ENCODE assay signal across 18 mouse cellular contexts in genomic region chr13:117127116-117127728, GRCm38 (mm10).
DNase-seq lines count a peak whose midpoint lies in the region; ATAC-seq and TF ChIP-seq lines count a peak whose summit lies in the region.
"Had no signal": no experiment of that assay in that cellular context is flagged by ENCODE, and none has a peak within 500 bp of the region (broad histone marks: within the 10 kb centered on the region; RNA-seq: fewer than 3 reads in every experiment).

No protein-coding gene starts in this region.

- no peaks in the 10 kb centered on the region for H3K79me2 ChIP-seq in CH12.LX (replicated peaks; ENCODE audit: control insufficient read depth, extremely low read depth, insufficient read depth, poor library complexity, severe bottlenecking)

- no peak for TF ChIP-seq CTCF in lung, embryonic 14.5 days (IDR thresholded peaks at IDR 0.05; ENCODE audit: low read depth)
- no peak for TF ChIP-seq CTCF in CH12.LX (conservative IDR thresholded peaks at IDR 0.05 in 1 of 2, IDR thresholded peaks at IDR 0.05 in 1 of 2; ENCODE audit: low read depth in 2 of 2, low read length in 2 of 2)

- in situ Hi-C loops in CH12.LX (cut with MboI; ENCODE audit: low pct_ligation_motif_present, low pct_unique_long_range_greater_than_20kb, low sequenced_read_pairs): no loop called here

- TF ChIP-seq RAD21 in CH12.LX (IDR thresholded peaks at IDR 0.05; ENCODE audit: low read depth, low read length): no peak

- dilution Hi-C loops in CH12.LX (cut with MboI; ENCODE audit: extremely low pct_ligation_motif_present, extremely low pct_unique_long_range_greater_than_20kb, low sequenced_read_pairs): no loop called here

- no peak overlapping the region for H3K9ac ChIP-seq in lung, embryonic 14.5 days
- no peak overlapping the region for H3K9ac ChIP-seq in CH12.LX (ENCODE audit: insufficient read depth, low read depth)
- no peak overlapping the region for H3K9ac ChIP-seq in midbrain, embryonic 16.5 days (ENCODE audit: low read depth, low read length)
- H3K9ac ChIP-seq: embryonic facial prominence, embryonic 13.5 days; forebrain, embryonic 15.5 days; limb, embryonic 12.5 days; liver, embryonic 13.5 days had no signal

- no peaks in the 10 kb centered on the region for H3K4me1 ChIP-seq in lung, embryonic 14.5 days (ENCODE audit: insufficient read depth)
- peaks cover 0 to 3% of the 10 kb centered on the region in 2 experiments; a peak in 2 of 4 replicates for H3K4me1 ChIP-seq in CH12.LX (ENCODE audit: control insufficient read depth in 1 of 2, insufficient read depth in 2 of 2)
- no peaks in the 10 kb centered on the region for H3K4me1 ChIP-seq in midbrain, embryonic 16.5 days (ENCODE audit: control insufficient read depth, insufficient read depth, low read length)
- H3K4me1 ChIP-seq: embryonic facial prominence, embryonic 13.5 days; forebrain, embryonic 15.5 days; limb, embryonic 12.5 days; liver, embryonic 13.5 days had no signal

- H3K4me3 ChIP-seq in lung, embryonic 14.5 days (ENCODE audit: low read depth, low read length): no peak overlapping the region
- H3K4me3 ChIP-seq in CH12.LX (replicated peaks in 1 of 3; ENCODE audit: low read depth in 2 of 3, low read length in 2 of 3, poor library complexity in 1 of 3): no peak overlapping the region
- no peak overlapping the region for H3K4me3 ChIP-seq in midbrain, embryonic 16.5 days (ENCODE audit: low read depth, low read length)
- H3K4me3 ChIP-seq: embryonic facial prominence, embryonic 13.5 days; forebrain, embryonic 15.5 days; limb, embryonic 12.5 days; liver, embryonic 13.5 days had no signal

- no peaks in the 10 kb centered on the region for H3K9me3 ChIP-seq in lung, embryonic 14.5 days (ENCODE audit: low read depth, low read length)
- H3K9me3 ChIP-seq in CH12.LX (replicated peaks; ENCODE audit: low read length): peaks cover 45% of the 10 kb centered on the region
- H3K9me3 ChIP-seq in midbrain, embryonic 16.5 days (replicated peaks; ENCODE audit: control insufficient read depth, low read length, poor library complexity, severe bottlenecking): no peaks in the 10 kb centered on the region
- H3K9me3 ChIP-seq: embryonic facial prominence, embryonic 13.5 days; forebrain, embryonic 15.5 days; limb, embryonic 12.5 days; liver, embryonic 13.5 days had no signal

- no peaks in the 10 kb centered on the region for H3K36me3 ChIP-seq in lung, embryonic 14.5 days (ENCODE audit: insufficient read depth)
- H3K36me3 ChIP-seq in CH12.LX (replicated peaks in 1 of 2; ENCODE audit: control insufficient read depth in 1 of 2, insufficient read depth in 1 of 2, low read length in 1 of 2): no peaks in the 10 kb centered on the region
- H3K36me3 ChIP-seq in midbrain, embryonic 16.5 days (ENCODE audit: control insufficient read depth, insufficient read depth, low read length): no peaks in the 10 kb centered on the region
- H3K36me3 ChIP-seq: embryonic facial prominence, embryonic 13.5 days; forebrain, embryonic 15.5 days; limb, embryonic 12.5 days; liver, embryonic 13.5 days had no signal

- TF ChIP-seq EP300 in CH12.LX (IDR thresholded peaks at IDR 0.05; ENCODE audit: low read length): no peak

- peak; percentile 45 for DNase-seq in lung, embryonic 14.5 days
- DNase-seq in lung, postnatal 25 days (ENCODE audit: low spot score): no peak
- no peak for DNase-seq in CH12.LX (ENCODE audit: extremely low read depth)
- DNase-seq in kidney, adult 11 months: no peak
- DNase-seq in kidney, adult 18-20 months: no peak
- DNase-seq: adrenal gland, postnatal 10 days; cerebellum, postnatal 10 days; kidney, postnatal 4 days; liver, embryonic 13.5 days; lung, postnatal 10 days; retina, postnatal 1 day had no signal

- no peak overlapping the region for H3K27ac ChIP-seq in lung, embryonic 14.5 days (ENCODE audit: low read depth)
- no peak overlapping the region for H3K27ac ChIP-seq in CH12.LX (ENCODE audit: insufficient read depth, low read depth)
- H3K27ac ChIP-seq in midbrain, embryonic 16.5 days (ENCODE audit: low read length): no peak overlapping the region
- H3K27ac ChIP-seq: embryonic facial prominence, embryonic 13.5 days; forebrain, embryonic 15.5 days; limb, embryonic 12.5 days; liver, embryonic 13.5 days had no signal

- no peak for TF ChIP-seq POLR2A in CH12.LX (IDR thresholded peaks at IDR 0.05; ENCODE audit: low read depth, low read length)

- ATAC-seq in lung, embryonic 14.5 days (ENCODE audit: insufficient read depth): peak; percentile 47; the same call in 1 of the 2 replicates
- peak; percentile 41 for ATAC-seq in common myeloid progenitor, adult 5-6 weeks (replicated peaks; ENCODE audit: low read depth, poor library complexity, severe bottlenecking)
- ATAC-seq in megakaryocyte, adult 5-6 weeks (ENCODE audit: poor library complexity, severe bottlenecking): peak; percentile 31; the same call in 1 of the 2 replicates
- no peak for ATAC-seq in midbrain, embryonic 16.5 days
- ATAC-seq: forebrain, embryonic 15.5 days; inflammation-experienced regulatory T-cells, adult 6 months had no signal

- no peak overlapping the region for H3K4me2 ChIP-seq in lung, embryonic 14.5 days
- H3K4me2 ChIP-seq in CH12.LX (ENCODE audit: insufficient read depth, low read depth, poor library complexity, severe bottlenecking): no peak overlapping the region; the same call in 1 of the 2 replicates
- H3K4me2 ChIP-seq in midbrain, embryonic 16.5 days (ENCODE audit: low read length): no peak overlapping the region
- H3K4me2 ChIP-seq: embryonic facial prominence, embryonic 13.5 days; forebrain, embryonic 15.5 days; limb, embryonic 12.5 days; liver, embryonic 13.5 days had no signal

- no peaks in the 10 kb centered on the region for H3K27me3 ChIP-seq in lung, embryonic 14.5 days (ENCODE audit: insufficient read depth, low read length)
- H3K27me3 ChIP-seq in CH12.LX (replicated peaks): no peaks in the 10 kb centered on the region
- no peaks in the 10 kb centered on the region for H3K27me3 ChIP-seq in midbrain, embryonic 16.5 days (ENCODE audit: control insufficient read depth, insufficient read depth, low read depth, low read length)
- H3K27me3 ChIP-seq: embryonic facial prominence, embryonic 13.5 days; forebrain, embryonic 15.5 days; limb, embryonic 12.5 days; liver, embryonic 13.5 days had no signal

- WGBS in lung, embryonic 14.5 days: 54% methylated on average over 10 of the region's 10 CpGs
- 89% methylated on average over 10 of the region's 10 CpGs for WGBS in midbrain, embryonic 16.5 days

TF ChIP-seq in CH12.LX, 34 proteins besides CTCF, POLR2A, EP300 and RAD21:
- TF ChIP-seq BHLHE40 (IDR thresholded peaks at IDR 0.05; ENCODE audit: low read depth, low read length) (peak; percentile 80), TCF12 (IDR thresholded peaks at IDR 0.05; ENCODE audit: low read depth, low read length) (no peak)
